12 mouse cellular contexts compared by ENCODE assay signal in genomic region chr9:20950419-20950818, GRCm38 (mm10). TPM values are rescaled to one million over a fixed set of nuclear protein-coding genes. Genes with fewer than 3 reads are reported as not detected.
A peak's percentile ranks its signal among the peaks of the same experiment; 100 is the strongest.
DNase-seq lines count a peak whose midpoint lies in the region; ATAC-seq and TF ChIP-seq lines count a peak whose summit lies in the region.
"Had no signal": no experiment of that assay in that cellular context is flagged by ENCODE, and none has a peak within 500 bp of the region (broad histone marks: within the 10 kb centered on the region; RNA-seq: fewer than 3 reads in every experiment).

No protein-coding gene starts in this region.

- H3K36me3 ChIP-seq in heart, postnatal 0 days (replicated peaks; ENCODE audit: control insufficient read depth, insufficient read depth, low read length), result no peaks in the 10 kb centered on the region; the same call in 1 of the 2 replicates
- peaks cover 46% of the 10 kb centered on the region for H3K36me3 ChIP-seq in E14TG2a.4 (ENCODE audit: insufficient read depth, low read length)
- H3K36me3 ChIP-seq in limb, embryonic 14.5 days (ENCODE audit: control insufficient read depth, insufficient read depth, low read length), result peaks cover 13% of the 10 kb centered on the region

- H3K4me2 ChIP-seq in heart, postnatal 0 days (ENCODE audit: low read depth, low read length), result peak overlapping the region; percentile 98; the same call in 1 of the 2 replicates
- peak overlapping the region; percentile 66; the same call in 1 of the 2 replicates for H3K4me2 ChIP-seq in limb, embryonic 14.5 days (replicated peaks; ENCODE audit: low read depth, low read length, severe bottlenecking)

- H3K27ac ChIP-seq in heart, postnatal 0 days (ENCODE audit: low read depth), result no peak overlapping the region
- no peak overlapping the region for H3K27ac ChIP-seq in embryonic fibroblast, embryonic 13.5 days (ENCODE audit: insufficient read depth, low read length)
- no peak overlapping the region for H3K27ac ChIP-seq in limb, embryonic 14.5 days (replicated peaks; ENCODE audit: low read depth, low read length)
- no peak overlapping the region for H3K27ac ChIP-seq in gastrocnemius, adult 2 months

- H3K4me1 ChIP-seq in heart, postnatal 0 days (ENCODE audit: control insufficient read depth, insufficient read depth), result 0 out of 2 replicates have a peak, but pooled peaks cover 5% of the 10 kb centered on the region
- H3K4me1 ChIP-seq in E14TG2a.4 (replicated peaks; ENCODE audit: low read depth, low read length), result peaks cover 76% of the 10 kb centered on the region
- peaks cover 8% of the 10 kb centered on the region for H3K4me1 ChIP-seq in embryonic fibroblast, embryonic 13.5 days (ENCODE audit: control insufficient read depth, insufficient read depth, low read length)
- H3K4me1 ChIP-seq in limb, embryonic 14.5 days (ENCODE audit: control insufficient read depth, insufficient read depth, low read length), result peaks cover 7% of the 10 kb centered on the region; the same call in 1 of the 2 replicates

- ATAC-seq in heart, postnatal 0 days (ENCODE audit: insufficient read depth, low read depth), result no peak
- no peak for ATAC-seq in limb, embryonic 14.5 days (ENCODE audit: low FRiP score, low read depth)
- ATAC-seq: activated CD4-positive, CD25-positive, alpha-beta regulatory T cell, adult 4 months; lung, postnatal 0 days had no signal

- H3K27me3 ChIP-seq in heart, postnatal 0 days (ENCODE audit: control insufficient read depth, insufficient read depth, low read length), result no peaks in the 10 kb centered on the region
- no peaks in the 10 kb centered on the region for H3K27me3 ChIP-seq in E14TG2a.4 (ENCODE audit: insufficient read depth, low read length)
- H3K27me3 ChIP-seq in limb, embryonic 14.5 days (ENCODE audit: control insufficient read depth, insufficient read depth, low read length), result no peaks in the 10 kb centered on the region

- TF ChIP-seq EP300 in heart, postnatal 0 days (IDR thresholded peaks at IDR 0.05; ENCODE audit: low read depth), result no peak

- TF ChIP-seq POLR2A in embryonic fibroblast, embryonic 13.5 days (IDR thresholded peaks at IDR 0.05; ENCODE audit: low read depth, low read length), result no peak
- no peak for TF ChIP-seq POLR2A in limb, embryonic 14.5 days (IDR thresholded peaks at IDR 0.05; ENCODE audit: borderline replicate concordance, extremely low read depth, insufficient read depth, insufficient read length)

- H3K4me3 ChIP-seq in heart, postnatal 0 days (ENCODE audit: low read depth, low read length), result no peak overlapping the region
- H3K4me3 ChIP-seq in E14TG2a.4 (replicated peaks; ENCODE audit: low read length), result peak overlapping the region; percentile 94
- H3K4me3 ChIP-seq in embryonic fibroblast, embryonic 13.5 days (ENCODE audit: insufficient read depth, low read length), result 0 out of 2 replicates have a peak overlapping the region, but pooled peaks have one; percentile 20
- no peak overlapping the region for H3K4me3 ChIP-seq in limb, embryonic 14.5 days (replicated peaks; ENCODE audit: low read length)
- no peak overlapping the region for H3K4me3 ChIP-seq in gastrocnemius, adult 2 months

- DNase-seq in heart, postnatal 0 days (ENCODE audit: low spot score), result no peak
- DNase-seq in heart, postnatal 10 days, result no peak
- no peak for DNase-seq in limb, embryonic 14.5 days (ENCODE audit: low spot score)
- no peak for DNase-seq in spleen, adult 12 weeks (ENCODE audit: low spot score)
- no peak for DNase-seq in gastrocnemius, adult 2 months
- no peak for DNase-seq in adrenal gland, adult 2 months
- DNase-seq: heart, adult 18-20 months; thymus, postnatal 14 days had no signal

- TF ChIP-seq CTCF in heart, postnatal 0 days (IDR thresholded peaks at IDR 0.05; ENCODE audit: low read depth), result no peak
- no peak for TF ChIP-seq CTCF in E14TG2a.4 (conservative IDR thresholded peaks at IDR 0.05; ENCODE audit: low read length)
- TF ChIP-seq CTCF in embryonic fibroblast, embryonic 13.5 days (IDR thresholded peaks at IDR 0.05; ENCODE audit: borderline replicate concordance, insufficient read depth, low read length), result no peak
- TF ChIP-seq CTCF in gastrocnemius, adult 2 months (IDR thresholded peaks at IDR 0.05), result no peak

- no peak overlapping the region for H3K9ac ChIP-seq in heart, postnatal 0 days (replicated peaks; ENCODE audit: low read depth, low read length)
- H3K9ac ChIP-seq in limb, embryonic 14.5 days (ENCODE audit: low read depth, low read length, severe bottlenecking), result peak overlapping the region; percentile 70

- intact Hi-C loops in heart, postnatal 10 days (cut with DNase I), result no loop called here
- intact Hi-C loops in gastrocnemius, adult 2 months (cut with DNase I), result no loop called here

- H3K9me3 ChIP-seq in heart, postnatal 0 days (replicated peaks; ENCODE audit: control insufficient read depth, low read length), result no peaks in the 10 kb centered on the region
- no peaks in the 10 kb centered on the region for H3K9me3 ChIP-seq in E14TG2a.4 (ENCODE audit: low read length)
- no peaks in the 10 kb centered on the region for H3K9me3 ChIP-seq in limb, embryonic 14.5 days (ENCODE audit: control insufficient read depth, low read length)

RNA-seq across cellular contexts. Expression of gene Dnmt1, which starts 9.3 kb away (rescaled TPM):
- 27.4 and 56.9 TPM in 2 replicates for total RNA-seq in heart, postnatal 0 days (2014; rRNA removed; ENCODE audit: low replicate concordance)
- polyA plus RNA-seq in heart, postnatal 0 days (2015; fragmentation: Nextera tagmentation; extraction: Ambion mirVana), result 15.4 and 16.1 TPM in 2 replicates
- total RNA-seq in heart, postnatal 10 days (2021), result 10 to 100 TPM; 28.9 to 30.6 TPM
- 47.2 and 59.0 TPM in 2 replicates for polyA plus RNA-seq in embryonic fibroblast, embryonic 13.5 days (2011; ENCODE audit: insufficient read length, low read depth, missing spikeins)
- 115 and 118 TPM in 2 replicates for polyA plus RNA-seq in limb, embryonic 14.5 days (2012; rRNA removed)
- 60.9 and 62.0 TPM in 2 replicates for polyA plus RNA-seq in limb, embryonic 14.5 days (2014; fragmentation: Nextera tagmentation; extraction: Ambion mirVana)
- 1 to 10 TPM; 5.2 to 7.9 TPM for total RNA-seq in gastrocnemius, adult 2 months (2021)
- 10 to 100 TPM; 43.0 to 44.0 TPM for total RNA-seq in adrenal gland, adult 2 months (2021)
- 29.6 and 29.8 TPM in 2 replicates for polyA plus RNA-seq in adrenal gland, adult 2 months (2012; rRNA removed)

RNA-seq across cellular contexts. Expression of gene S1pr2, which starts 26.2 kb away (rescaled TPM):
- total RNA-seq in heart, postnatal 0 days (2014; rRNA removed; ENCODE audit: low replicate concordance), result 6.9 and 7.4 TPM in 2 replicates
- polyA plus RNA-seq in heart, postnatal 0 days (2015; fragmentation: Nextera tagmentation; extraction: Ambion mirVana), result 8.5 and 8.6 TPM in 2 replicates
- 10 to 100 TPM; 10.2 to 11.0 TPM for total RNA-seq in heart, postnatal 10 days (2021)
- 34.0 and 36.2 TPM in 2 replicates for polyA plus RNA-seq in embryonic fibroblast, embryonic 13.5 days (2011; ENCODE audit: insufficient read length, low read depth, missing spikeins)
- 28.3 and 37.6 TPM in 2 replicates for polyA plus RNA-seq in limb, embryonic 14.5 days (2012; rRNA removed)
- polyA plus RNA-seq in limb, embryonic 14.5 days (2014; fragmentation: Nextera tagmentation; extraction: Ambion mirVana), result 59.9 and 67.9 TPM in 2 replicates
- total RNA-seq in gastrocnemius, adult 2 months (2021), result 1 to 10 TPM; 2.0 to 2.3 TPM
- total RNA-seq in adrenal gland, adult 2 months (2021), result 10 to 100 TPM; 20.4 to 26.6 TPM
- 14.8 and 15.7 TPM in 2 replicates for polyA plus RNA-seq in adrenal gland, adult 2 months (2012; rRNA removed)

RNA-seq across cellular contexts. Expression of gene Eif3g, which starts 52.0 kb away (rescaled TPM):
- total RNA-seq in heart, postnatal 0 days (2014; rRNA removed; ENCODE audit: low replicate concordance), result 74.5 and 86.8 TPM in 2 replicates
- polyA plus RNA-seq in heart, postnatal 0 days (2015; fragmentation: Nextera tagmentation; extraction: Ambion mirVana), result 161 and 172 TPM in 2 replicates
- 100 to 1,000 TPM; 109 to 113 TPM for total RNA-seq in heart, postnatal 10 days (2021)
- 106 and 107 TPM in 2 replicates for polyA plus RNA-seq in embryonic fibroblast, embryonic 13.5 days (2011; ENCODE audit: insufficient read length, low read depth, missing spikeins)
- polyA plus RNA-seq in limb, embryonic 14.5 days (2012; rRNA removed), result 167 and 179 TPM in 2 replicates
- 287 and 289 TPM in 2 replicates for polyA plus RNA-seq in limb, embryonic 14.5 days (2014; fragmentation: Nextera tagmentation; extraction: Ambion mirVana)
- 100 to 1,000 TPM in 1 of 2 experiments, 10 to 100 TPM in 1; 97.0 to 102 TPM for total RNA-seq in gastrocnemius, adult 2 months (2021)
- 100 to 1,000 TPM; 156 to 170 TPM for total RNA-seq in adrenal gland, adult 2 months (2021)
- 123 and 133 TPM in 2 replicates for polyA plus RNA-seq in adrenal gland, adult 2 months (2012; rRNA removed)

RNA-seq across cellular contexts. Expression of gene Mrpl4, which starts 52.1 kb away (rescaled TPM):
- 239 and 285 TPM in 2 replicates for total RNA-seq in heart, postnatal 0 days (2014; rRNA removed; ENCODE audit: low replicate concordance)
- 193 and 195 TPM in 2 replicates for polyA plus RNA-seq in heart, postnatal 0 days (2015; fragmentation: Nextera tagmentation; extraction: Ambion mirVana)
- total RNA-seq in heart, postnatal 10 days (2021), result 100 to 1,000 TPM; 103 to 104 TPM
- polyA plus RNA-seq in embryonic fibroblast, embryonic 13.5 days (2011; ENCODE audit: insufficient read length, low read depth, missing spikeins), result 43.7 and 43.9 TPM in 2 replicates
- 89.0 and 114 TPM in 2 replicates for polyA plus RNA-seq in limb, embryonic 14.5 days (2012; rRNA removed)
- 115 and 118 TPM in 2 replicates for polyA plus RNA-seq in limb, embryonic 14.5 days (2014; fragmentation: Nextera tagmentation; extraction: Ambion mirVana)
- total RNA-seq in gastrocnemius, adult 2 months (2021), result 10 to 100 TPM; 51.8 to 70.0 TPM
- 100 to 1,000 TPM; 120 to 130 TPM for total RNA-seq in adrenal gland, adult 2 months (2021)
- 245 and 270 TPM in 2 replicates for polyA plus RNA-seq in adrenal gland, adult 2 months (2012; rRNA removed)

Comparison
In these comparisons a context has a peak if more than half of its experiments do, and no peak if none do; other contexts are left out.
1. H3K4me3 ChIP-seq: peak in E14TG2a.4 (single experiment) and embryonic fibroblast, embryonic 13.5 days (single experiment); none in heart, postnatal 0 days (single experiment), limb, embryonic 14.5 days (single experiment) and gastrocnemius, adult 2 months (single experiment).